Mouse (Mus musculus) CH12F3 (cell line): Measurements from ENCODE around the gene Atp4b.

Source experiments
- in situ Hi-C: fragments of 300-500 bp; cut with MboI; formaldehyde crosslinking; loops from 2 replicates; pipeline ENCODE4 v1.14.3; 2020; ENCODE audit warnings: low sequenced_read_pairs

Atp4b gene

GRCm38 (mm10) chr8:13396725-13397124 is at the start of gene Atp4b:
Atp4b (minus strand) TSS chr8:13396825.
- in situ Hi-C loops, result no loop called here

DNA sequence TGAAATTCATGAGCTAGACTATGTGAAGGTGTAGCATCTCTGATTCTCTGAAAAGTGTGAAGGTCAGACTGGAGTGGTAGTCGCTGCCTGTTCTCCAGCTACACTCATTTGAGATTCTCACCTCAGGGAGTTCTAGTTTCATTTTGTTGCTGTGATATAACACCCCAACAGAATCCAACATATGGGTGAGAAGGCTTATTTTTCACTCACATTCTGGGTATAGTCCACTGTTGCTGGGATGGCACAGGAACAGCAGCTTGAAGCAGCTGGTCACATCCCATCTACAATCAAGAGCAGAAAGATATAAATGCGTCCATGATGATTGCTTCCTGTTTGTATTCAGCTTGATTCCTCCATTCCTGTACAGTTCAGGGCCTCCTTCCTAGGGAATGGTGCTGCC is 45.5 kb upstream of the Atp4b start:
- in situ Hi-C loops, result no loop called here

- in situ Hi-C loops, result no loop called here
Measured at GRCm38 (mm10) chr8:13437531-13437930, 40.9 kb upstream of the Atp4b start.

DNA sequence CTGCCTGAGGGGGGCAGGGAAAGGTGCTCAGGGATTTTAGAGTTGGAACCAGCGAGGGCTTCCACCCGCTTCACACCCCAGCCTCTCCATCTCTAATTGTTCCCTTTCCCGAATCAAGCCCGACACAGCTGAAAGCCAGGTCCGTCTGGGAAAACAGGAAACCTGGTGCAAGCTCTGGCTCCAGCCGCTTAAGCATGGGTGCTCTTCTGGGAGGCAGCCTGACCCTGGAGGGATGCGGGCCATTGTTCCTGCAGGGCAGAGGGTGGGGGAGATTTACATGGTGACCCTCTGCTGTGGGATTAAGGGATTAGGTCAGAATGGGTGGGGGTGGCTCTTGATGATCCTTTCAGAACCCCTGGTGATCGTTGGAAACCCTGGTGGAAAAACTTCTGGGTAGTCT is 39.4 kb upstream of the Atp4b start:
- in situ Hi-C loops, result no loop called here

DNA sequence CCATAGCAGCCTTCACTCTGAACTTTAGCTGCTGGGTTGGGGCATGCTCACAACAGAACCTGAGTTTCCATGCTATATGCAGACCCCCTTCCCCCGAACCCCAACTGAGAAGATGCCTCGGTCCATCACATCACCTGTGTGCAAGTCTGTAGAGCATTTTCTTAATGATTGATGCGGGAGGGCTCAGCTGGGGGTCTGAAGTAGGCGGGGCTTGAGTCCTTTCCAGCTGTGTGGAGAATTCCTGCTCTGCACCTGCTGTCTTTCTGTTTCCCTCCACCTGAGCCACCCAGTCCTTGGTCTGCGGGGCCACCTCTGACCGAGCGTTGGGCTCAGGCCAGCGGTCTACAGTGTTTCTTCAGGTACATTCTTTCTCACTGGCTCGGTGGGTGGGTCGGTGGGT is 38.3 kb upstream of the Atp4b start, which contains the start of gene Tmem255b:
Gene Tmem255b, plus strand, starts transcription at position 301 of the 400 bp plus-strand sequence.
- in situ Hi-C loops, result no loop called here

- in situ Hi-C loops, result no loop called here
Measured at GRCm38 (mm10) chr8:13433130-13433529, 36.5 kb upstream of the Atp4b start.

GRCm38 (mm10) chr8:13430866-13431265 is 34.2 kb upstream of the Atp4b start:
- in situ Hi-C loops, result no loop called here

- in situ Hi-C loops, result no loop called here
Measured at GRCm38 (mm10) chr8:13430412-13430811, 33.8 kb upstream of the Atp4b start.

DNA sequence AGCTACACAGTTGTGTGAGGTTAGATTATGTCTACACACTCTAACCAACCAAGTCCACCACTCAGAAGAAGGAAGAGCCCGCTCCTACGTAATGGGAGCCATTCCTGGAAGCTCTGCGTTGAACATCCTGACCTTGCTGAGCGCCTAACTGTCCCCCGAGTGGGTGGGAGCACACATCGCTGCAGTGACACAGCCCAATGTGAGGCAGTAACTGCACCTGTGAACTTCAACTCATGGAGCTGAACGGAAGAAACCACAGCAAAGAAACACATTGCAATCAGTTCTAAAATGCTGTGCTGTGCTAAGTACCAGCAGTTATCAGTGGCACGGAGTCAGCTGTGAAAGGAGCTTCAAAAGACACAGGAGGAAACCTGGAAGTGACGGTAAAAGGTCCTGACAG is 31.5 kb upstream of the Atp4b start:
- in situ Hi-C loops, result no loop called here

GRCm38 (mm10) chr8:13427351-13427750 is 30.7 kb upstream of the Atp4b start:
- in situ Hi-C loops, result no loop called here

- in situ Hi-C loops, result no loop called here
Measured at GRCm38 (mm10) chr8:13420970-13421369, 24.3 kb upstream of the Atp4b start.

GRCm38 (mm10) chr8:13419111-13419639 is 22.6 kb upstream of the Atp4b start:
- in situ Hi-C loops, result no loop called here

GRCm38 (mm10) chr8:13415879-13416278 is 19.3 kb upstream of the Atp4b start:
- in situ Hi-C loops, result no loop called here

GRCm38 (mm10) chr8:13413823-13414390 is 17.3 kb upstream of the Atp4b start:
- in situ Hi-C loops, result no loop called here

GRCm38 (mm10) chr8:13412891-13413558 is 16.4 kb upstream of the Atp4b start:
- in situ Hi-C loops, result no loop called here

- in situ Hi-C loops, result no loop called here
Measured at GRCm38 (mm10) chr8:13411597-13411996, 15.0 kb upstream of the Atp4b start.

- in situ Hi-C loops, result no loop called here
Measured at GRCm38 (mm10) chr8:13406011-13406410, 9.4 kb upstream of the Atp4b start.

GRCm38 (mm10) chr8:13404666-13405131 is 8.1 kb upstream of the Atp4b start, which contains the start of gene Grk1:
Grk1 (plus strand) TSS chr8:13405081.
- in situ Hi-C loops, result no loop called here

DNA sequence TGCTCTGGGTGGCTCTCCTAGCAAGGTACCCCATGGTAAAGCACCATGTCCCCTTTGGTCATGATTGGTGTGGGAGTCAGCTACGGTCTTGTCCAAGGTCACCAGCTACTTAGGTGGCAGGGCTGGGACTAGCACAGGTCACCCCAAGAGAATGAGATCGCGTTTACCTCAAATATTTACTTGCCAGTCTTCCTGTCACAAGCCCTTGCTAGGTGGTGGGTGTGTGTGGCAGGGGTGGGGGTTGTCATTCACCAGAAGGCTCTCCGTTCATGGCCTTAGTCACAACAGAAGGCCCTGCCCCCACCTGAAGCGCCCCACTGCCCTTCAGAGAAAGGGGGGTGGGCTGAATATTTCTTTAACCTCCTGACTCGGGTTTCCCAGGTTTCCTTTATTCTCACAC is 6.9 kb upstream of the Atp4b start:
- in situ Hi-C loops, result no loop called here

GRCm38 (mm10) chr8:13393869-13394268 is 2.8 kb downstream of the Atp4b start:
- in situ Hi-C loops, result no loop called here

DNA sequence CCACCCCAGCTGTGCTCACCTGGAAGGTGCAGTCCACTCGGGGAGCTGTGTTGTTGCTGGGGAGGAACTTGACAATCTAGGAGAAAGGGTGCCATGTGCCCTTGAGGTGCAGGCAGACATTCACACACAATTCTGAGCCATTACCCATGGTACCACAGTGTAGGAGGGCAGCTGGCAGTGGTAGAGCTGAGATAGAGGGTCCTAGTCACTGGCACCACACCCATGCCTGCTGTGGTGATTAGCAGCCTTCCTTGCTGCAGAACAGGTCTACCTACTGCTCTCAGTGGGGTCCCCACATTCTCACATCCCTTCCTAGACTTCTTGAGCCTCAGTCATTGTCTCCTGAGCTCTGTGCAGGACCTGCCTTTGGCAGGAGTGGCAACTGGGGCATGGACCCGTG is 7.9 kb downstream of the Atp4b start:
- in situ Hi-C loops, result no loop called here

- in situ Hi-C loops, result no loop called here
Measured at GRCm38 (mm10) chr8:13387728-13388127, 8.9 kb downstream of the Atp4b start.
